In genomic region chr4:108869730-108870374, GRCm38 (mm10) we compare ENCODE assay signal across 9 mouse cellular contexts. TPM values are rescaled to one million over a fixed set of nuclear protein-coding genes. Genes with fewer than 3 reads are reported as not detected.
A peak's percentile ranks its signal among the peaks of the same experiment; 100 is the strongest.
DNase-seq lines count a peak whose midpoint lies in the region; ATAC-seq and TF ChIP-seq lines count a peak whose summit lies in the region.
"Had no signal": no experiment of that assay in that cellular context is flagged by ENCODE, and none has a peak within 500 bp of the region (broad histone marks: within the 10 kb centered on the region; RNA-seq: fewer than 3 reads in every experiment).

No protein-coding gene starts in this region.

- H3K9me3 ChIP-seq in E14TG2a.4 (ENCODE audit: low read length) = no peaks in the 10 kb centered on the region
- H3K9me3 ChIP-seq in liver, embryonic 14.5 days (ENCODE audit: control insufficient read depth, low read length) = no peaks in the 10 kb centered on the region
- H3K9me3 ChIP-seq in neural tube, embryonic 15.5 days (replicated peaks) = no peaks in the 10 kb centered on the region
- H3K9me3 ChIP-seq: limb, embryonic 15.5 days had no signal

- peak; percentile 72 for DNase-seq in brain, embryonic 18.5 days (ENCODE audit: low read depth, low spot score)
- peak; percentile 89 to 94 for DNase-seq in heart, postnatal 10 days
- DNase-seq in kidney, postnatal 36 days = peak; percentile 86 to 90
- peak; percentile 73 to 78 (median 73) for DNase-seq in liver, embryonic 14.5 days (ENCODE audit: low read depth in 3 of 3, low spot score in 3 of 3)
- DNase-seq in testis, postnatal 10 days (ENCODE audit: low spot score) = peak; percentile 88

- WGBS in liver, embryonic 14.5 days (ENCODE audit: insufficient replicate concordance) = 25% methylated on average over 10 of the region's 10 CpGs
- 33% methylated on average over 10 of the region's 10 CpGs for WGBS in neural tube, embryonic 15.5 days

- H3K36me3 ChIP-seq in E14TG2a.4 (ENCODE audit: insufficient read depth, low read length) = no peaks in the 10 kb centered on the region
- no peaks in the 10 kb centered on the region for H3K36me3 ChIP-seq in liver, embryonic 14.5 days (replicated peaks; ENCODE audit: control insufficient read depth, insufficient read depth, low read depth)
- H3K36me3 ChIP-seq in neural tube, embryonic 15.5 days = 0 out of 2 replicates have a peak, but pooled peaks cover 1% of the 10 kb centered on the region
- H3K36me3 ChIP-seq: limb, embryonic 15.5 days had no signal

- no peak for TF ChIP-seq EP300 in liver, embryonic 14.5 days (IDR thresholded peaks at IDR 0.05; ENCODE audit: low read depth)

- no peak overlapping the region for H3K4me3 ChIP-seq in E14TG2a.4 (replicated peaks; ENCODE audit: low read length)
- no peak overlapping the region for H3K4me3 ChIP-seq in liver, embryonic 14.5 days (ENCODE audit: insufficient read depth in 1 of 2, low read depth in 2 of 2, low read length in 2 of 2)
- no peak overlapping the region for H3K4me3 ChIP-seq in neural tube, embryonic 15.5 days (replicated peaks)
- H3K4me3 ChIP-seq: limb, embryonic 15.5 days had no signal

- peak; percentile 78 for ATAC-seq in erythroid progenitor cell, adult 5-6 weeks (replicated peaks; ENCODE audit: low FRiP score, poor library complexity, severe bottlenecking)
- peak; percentile 58 for ATAC-seq in liver, embryonic 14.5 days (ENCODE audit: insufficient read depth)
- peak; percentile 91 for ATAC-seq in neural tube, embryonic 15.5 days (ENCODE audit: low FRiP score)

- peaks cover 15% of the 10 kb centered on the region for H3K27me3 ChIP-seq in E14TG2a.4 (ENCODE audit: insufficient read depth, low read length)
- H3K27me3 ChIP-seq in liver, embryonic 14.5 days (ENCODE audit: control insufficient read depth, insufficient read depth, low read length) = no peaks in the 10 kb centered on the region
- no peaks in the 10 kb centered on the region for H3K27me3 ChIP-seq in neural tube, embryonic 15.5 days (replicated peaks)
- H3K27me3 ChIP-seq: limb, embryonic 15.5 days had no signal

- no peak overlapping the region for H3K9ac ChIP-seq in liver, embryonic 14.5 days (replicated peaks)
- no peak overlapping the region for H3K9ac ChIP-seq in neural tube, embryonic 15.5 days (replicated peaks)
- H3K9ac ChIP-seq: limb, embryonic 15.5 days had no signal

- no peak overlapping the region for H3K27ac ChIP-seq in liver, embryonic 14.5 days
- no peak overlapping the region for H3K27ac ChIP-seq in neural tube, embryonic 15.5 days (replicated peaks)
- H3K27ac ChIP-seq: limb, embryonic 15.5 days had no signal

- TF ChIP-seq CTCF in E14TG2a.4 (conservative IDR thresholded peaks at IDR 0.05; ENCODE audit: low read length) = peak; percentile 97
- TF ChIP-seq CTCF in liver, embryonic 14.5 days (IDR thresholded peaks at IDR 0.05; ENCODE audit: low read depth) = peak; percentile 94

- peaks cover 4% of the 10 kb centered on the region; the same call in 1 of the 2 replicates for H3K4me1 ChIP-seq in E14TG2a.4 (replicated peaks; ENCODE audit: low read depth, low read length)
- peaks cover 6 to 7% of the 10 kb centered on the region in 2 experiments; a peak in 3 of 4 replicates for H3K4me1 ChIP-seq in liver, embryonic 14.5 days (replicated peaks; ENCODE audit: control insufficient read depth in 2 of 2, insufficient read depth in 2 of 2, low read length in 1 of 2)
- no peaks in the 10 kb centered on the region for H3K4me1 ChIP-seq in neural tube, embryonic 15.5 days
- H3K4me1 ChIP-seq: limb, embryonic 15.5 days had no signal

- intact Hi-C loops in heart, postnatal 10 days (cut with DNase I) = loop anchor here (1.0 to 10.0 kb wide), 4 partner anchors 68 to 297 kb away; no protein-coding TSS in a partner anchor

- H3K4me2 ChIP-seq in liver, embryonic 14.5 days (ENCODE audit: low read depth) = no peak overlapping the region
- no peak overlapping the region for H3K4me2 ChIP-seq in neural tube, embryonic 15.5 days
- H3K4me2 ChIP-seq: limb, embryonic 15.5 days had no signal

RNA-seq across cellular contexts. Expression of gene Rab3b, which starts 9.0 kb away (rescaled TPM):
- total RNA-seq in erythroid progenitor cell, adult 5-6 weeks (2015; ENCODE audit: low replicate concordance) = not detected in 2 replicates
- total RNA-seq in erythroid progenitor cell, adult 5-6 weeks (2017; ENCODE audit: low replicate concordance) = not detected in 2 replicates
- 1 to 10 TPM in 1 of 2 experiments, under 1 TPM in 1; 0.50 to 1.2 TPM for total RNA-seq in heart, postnatal 10 days (2021)
- 0.98 and 1.3 TPM in 2 replicates for polyA plus RNA-seq in liver, embryonic 14.5 days (2012; rRNA removed)
- polyA plus RNA-seq in liver, embryonic 14.5 days (2014; fragmentation: Nextera tagmentation; extraction: Ambion mirVana) = 1.2 and 2.2 TPM in 2 replicates
- polyA plus RNA-seq in neural tube, embryonic 15.5 days (2015; fragmentation: Nextera tagmentation; extraction: Ambion mirVana) = 167 and 208 TPM in 2 replicates

RNA-seq across cellular contexts. Expression of gene A730015C16Rik, which starts 21.4 kb away (rescaled TPM):
- not detected in 2 replicates for total RNA-seq in erythroid progenitor cell, adult 5-6 weeks (2015; ENCODE audit: low replicate concordance)
- total RNA-seq in erythroid progenitor cell, adult 5-6 weeks (2017; ENCODE audit: low replicate concordance) = 0.51 TPM in 1 of 2 replicates, not detected in the other
- not detected for total RNA-seq in heart, postnatal 10 days (2021)
- 0.10 TPM in 1 of 2 replicates, not detected in the other for polyA plus RNA-seq in liver, embryonic 14.5 days (2012; rRNA removed)
- polyA plus RNA-seq in liver, embryonic 14.5 days (2014; fragmentation: Nextera tagmentation; extraction: Ambion mirVana) = 0.23 TPM in 1 of 2 replicates, not detected in the other
- polyA plus RNA-seq in neural tube, embryonic 15.5 days (2015; fragmentation: Nextera tagmentation; extraction: Ambion mirVana) = 1.1 and 1.4 TPM in 2 replicates

RNA-seq across cellular contexts. Expression of gene Kti12, which starts 22.3 kb away (rescaled TPM):
- total RNA-seq in erythroid progenitor cell, adult 5-6 weeks (2015; ENCODE audit: low replicate concordance) = 8.4 and 17.7 TPM in 2 replicates
- total RNA-seq in erythroid progenitor cell, adult 5-6 weeks (2017; ENCODE audit: low replicate concordance) = 2.6 and 4.4 TPM in 2 replicates
- total RNA-seq in heart, postnatal 10 days (2021) = 10 to 100 TPM; 18.6 to 19.8 TPM
- 25.4 and 29.9 TPM in 2 replicates for polyA plus RNA-seq in liver, embryonic 14.5 days (2012; rRNA removed)
- 38.0 and 41.0 TPM in 2 replicates for polyA plus RNA-seq in liver, embryonic 14.5 days (2014; fragmentation: Nextera tagmentation; extraction: Ambion mirVana)
- polyA plus RNA-seq in neural tube, embryonic 15.5 days (2015; fragmentation: Nextera tagmentation; extraction: Ambion mirVana) = 26.0 and 33.7 TPM in 2 replicates

RNA-seq across cellular contexts. Expression of gene Txndc12, which starts 35.5 kb away (rescaled TPM):
- total RNA-seq in erythroid progenitor cell, adult 5-6 weeks (2015; ENCODE audit: low replicate concordance) = 13.8 and 15.1 TPM in 2 replicates
- total RNA-seq in erythroid progenitor cell, adult 5-6 weeks (2017; ENCODE audit: low replicate concordance) = 7.9 and 14.8 TPM in 2 replicates
- total RNA-seq in heart, postnatal 10 days (2021) = 10 to 100 TPM; 52.4 to 60.3 TPM
- 7.8 and 12.4 TPM in 2 replicates for polyA plus RNA-seq in liver, embryonic 14.5 days (2012; rRNA removed)
- polyA plus RNA-seq in liver, embryonic 14.5 days (2014; fragmentation: Nextera tagmentation; extraction: Ambion mirVana) = 25.1 and 26.3 TPM in 2 replicates
- 72.7 and 77.8 TPM in 2 replicates for polyA plus RNA-seq in neural tube, embryonic 15.5 days (2015; fragmentation: Nextera tagmentation; extraction: Ambion mirVana)

RNA-seq across cellular contexts. Expression of gene Btf3l4, which starts 36.4 kb away (rescaled TPM):
- total RNA-seq in erythroid progenitor cell, adult 5-6 weeks (2015; ENCODE audit: low replicate concordance) = 33.5 and 49.7 TPM in 2 replicates
- total RNA-seq in erythroid progenitor cell, adult 5-6 weeks (2017; ENCODE audit: low replicate concordance) = 30.3 and 36.5 TPM in 2 replicates
- total RNA-seq in heart, postnatal 10 days (2021) = 100 to 1,000 TPM; 105 to 108 TPM
- polyA plus RNA-seq in liver, embryonic 14.5 days (2012; rRNA removed) = 11.1 and 22.1 TPM in 2 replicates
- 47.6 and 49.4 TPM in 2 replicates for polyA plus RNA-seq in liver, embryonic 14.5 days (2014; fragmentation: Nextera tagmentation; extraction: Ambion mirVana)
- 150 and 152 TPM in 2 replicates for polyA plus RNA-seq in neural tube, embryonic 15.5 days (2015; fragmentation: Nextera tagmentation; extraction: Ambion mirVana)
